Mouse (Mus musculus): Measurements from ENCODE around the gene Shbg.

The Shbg gene

DNA sequence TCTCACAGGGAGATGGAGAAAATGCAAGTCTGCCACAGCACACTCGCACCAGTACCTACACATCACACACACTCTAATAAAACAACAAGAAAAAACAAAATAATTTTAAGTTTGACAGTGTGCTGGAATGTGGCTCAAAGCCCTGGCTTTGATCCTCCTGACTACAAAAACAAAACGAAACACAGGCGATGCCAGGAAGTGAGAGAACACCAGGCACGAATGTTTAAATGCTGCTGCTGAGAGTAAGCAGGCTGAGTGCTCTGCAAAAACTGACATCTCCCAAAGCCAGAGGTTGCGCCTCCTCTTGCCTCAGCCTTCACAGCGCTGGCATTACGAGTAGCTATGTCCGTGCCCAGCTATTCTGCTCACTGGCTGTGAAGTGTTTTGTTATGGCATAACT, 52.6 kb downstream of the Shbg start:
- no peak for DNase-seq (ENCODE audit: low spot score in 2 of 2)
